Mouse (Mus musculus) ES-E14 (cell line): ENCODE measurements around the gene Alpl. TPM values are rescaled to one million over a fixed set of nuclear protein-coding genes. Genes with fewer than 3 reads are reported as not detected.

ENCODE experiments used
- DNase-seq: peaks from one replicate; pipeline ENCODE4 v3.0.0-alpha.2; 2013; ENCODE audit warnings: low read depth, low spot score
- H3K27ac ChIP-seq: 2 replicates; pipeline ENCODE4 v1.5.1; 2012; ENCODE audit warnings: low read depth, mild to moderate bottlenecking, low read length, moderate library complexity, mixed read lengths; ENCODE audit not compliant: poor library complexity, insufficient read depth, severe bottlenecking
- H3K36me3 ChIP-seq: 2 replicates; pipeline ENCODE4 v1.6.1; 2012; ENCODE audit warnings: mild to moderate bottlenecking, low read length, moderate library complexity, mixed read lengths; ENCODE audit not compliant: control insufficient read depth, poor library complexity, insufficient read depth, severe bottlenecking
- H3K4me1 ChIP-seq, 2 experiments: fragments of 150-350 bp in 1 of 2; sonication (generic) in 1 of 2; 2 replicates each; pipeline ENCODE4 v1.6.1; 2012; ENCODE audit warnings: low read length in 2 of 2, mild to moderate bottlenecking in 1 of 2, mixed read lengths in 1 of 2; ENCODE audit not compliant: control insufficient read depth in 2 of 2, insufficient read depth in 2 of 2, poor library complexity in 1 of 2
- H3K4me3 ChIP-seq, 2 experiments: fragments of 150-350 bp in 1 of 2; sonication (generic) in 1 of 2; 2 replicates each; pipeline ENCODE4 v1.5.1; 2012; ENCODE audit warnings: low read length in 2 of 2, low read depth in 1 of 2, mild to moderate bottlenecking in 1 of 2, mixed read lengths in 1 of 2; ENCODE audit not compliant: insufficient read depth in 1 of 2, poor library complexity in 1 of 2, severe bottlenecking in 1 of 2
- H3K9ac ChIP-seq: 2 replicates; pipeline ENCODE4 v1.6.1; 2012; ENCODE audit warnings: low read depth, mild to moderate bottlenecking, low read length, mixed read lengths; ENCODE audit not compliant: poor library complexity, insufficient read depth, severe bottlenecking
- H3K9me3 ChIP-seq: fragments of 150-350 bp; sonication (generic); 2 replicates; pipeline ENCODE4 v1.6.1; 2012; ENCODE audit warnings: low read depth, mild to moderate bottlenecking, low read length; ENCODE audit not compliant: control insufficient read depth, insufficient read depth
- CHD2 ChIP-seq: IDR thresholded peaks from 2 replicates; pipeline ENCODE4 v1.6.1; 2014; ENCODE audit warnings: mild to moderate bottlenecking, low read depth, low read length, inconsistent platforms
- HCFC1 ChIP-seq: IDR thresholded peaks from 2 replicates; pipeline ENCODE4 v1.6.1; 2012; ENCODE audit warnings: low read length, inconsistent platforms, borderline replicate concordance; ENCODE audit not compliant: insufficient read depth
- MAFK ChIP-seq: IDR thresholded peaks from 2 replicates; pipeline ENCODE4 v1.6.1; 2014; ENCODE audit warnings: mild to moderate bottlenecking, low read depth, low read length, inconsistent platforms; ENCODE audit not compliant: insufficient read depth
- ZC3H11A ChIP-seq: IDR thresholded peaks from 2 replicates; pipeline ENCODE4 v1.6.1; 2012; ENCODE audit warnings: low read depth, mild to moderate bottlenecking, inconsistent platforms, low read length, borderline replicate concordance
- ZNF384 ChIP-seq: IDR thresholded peaks from 2 replicates; pipeline ENCODE4 v1.6.1; 2012; ENCODE audit warnings: low read depth, low read length, inconsistent platforms
- in situ Hi-C, 2 experiments: fragments of 600-800 bp; cut with MboI; formaldehyde crosslinking; loops; one replicate each; pipeline ENCODE4 v1.15.1; 2025; ENCODE audit warnings: low sequenced_read_pairs in 2 of 2, inconsistent platforms in 1 of 2; ENCODE audit not compliant: unreplicated experiment in 2 of 2
- total RNA-seq: library from RNA; depleted of rRNA; stranded (reverse); fragments of 300-350 nt; gene quantifications from 2 replicates; pipeline ENCODE4 v1.2.3, GENCODE M21; 2012

The Alpl gene
- total RNA-seq, 1 experiment = 234 TPM

- H3K9me3 ChIP-seq = no peaks in the 10 kb centered on the region
- H3K4me1 ChIP-seq = peaks cover 8 to 34% of the 10 kb centered on the region in 2 experiments
- H3K9ac ChIP-seq = no peak overlapping the region
- peak overlapping the region; percentile 72; the same call in 1 of the 2 replicates for H3K27ac ChIP-seq
- no peak overlapping the region for H3K4me3 ChIP-seq
- TF ChIP-seq ZNF384 (no peak), CHD2 (no peak), HCFC1 (no peak), MAFK (no peak)
- in situ Hi-C loops = no loop called here
- DNase-seq = no peak
- H3K36me3 ChIP-seq = peaks cover 7% of the 10 kb centered on the region; the same call in 1 of the 2 replicates
These were observed 4.7 kb downstream of the Alpl start for GRCm38 (mm10) chr4:137791440-137791839.

DNA sequence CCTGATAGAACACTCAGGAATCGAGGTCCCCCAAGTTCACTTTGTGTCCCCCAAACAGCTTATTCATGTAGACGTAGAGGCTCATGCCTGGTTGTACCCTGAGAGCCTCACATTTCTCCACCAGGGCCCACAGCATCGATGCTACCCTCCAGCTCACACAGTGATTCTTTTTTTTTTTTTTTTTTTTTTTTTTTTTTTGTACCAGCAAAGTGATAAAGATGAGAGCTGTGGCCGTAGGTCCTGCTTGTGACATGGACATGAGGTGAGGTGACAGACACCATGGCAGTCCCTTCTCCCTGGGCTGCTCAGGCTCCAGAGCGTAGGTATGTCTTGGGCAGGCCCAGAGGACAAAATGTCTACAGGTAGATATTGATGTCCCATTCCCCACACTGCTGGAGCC lies 5.2 kb downstream of the Alpl start:
- peaks cover 8 to 34% of the 10 kb centered on the region in 2 experiments for H3K4me1 ChIP-seq
- H3K36me3 ChIP-seq = peaks cover 7% of the 10 kb centered on the region; the same call in 1 of the 2 replicates
- no peak overlapping the region for H3K9ac ChIP-seq
- DNase-seq = no peak
- no peaks in the 10 kb centered on the region for H3K9me3 ChIP-seq
- in situ Hi-C loops = no loop called here
- peak overlapping the region; percentile 36; the same call in 1 of the 2 replicates for H3K27ac ChIP-seq
- no peak overlapping the region for H3K4me3 ChIP-seq
- no peak for TF ChIP-seq CHD2
- TF ChIP-seq MAFK = no peak
- TF ChIP-seq ZC3H11A = no peak
- peak; percentile 56 for TF ChIP-seq ZNF384
- no peak for TF ChIP-seq HCFC1

GRCm38 (mm10) chr4:137788511-137789049 lies 7.6 kb downstream of the Alpl start:
- no peak for DNase-seq
- H3K27ac ChIP-seq = peak overlapping the region; percentile 38; the same call in 1 of the 2 replicates
- peaks cover 13 to 40% of the 10 kb centered on the region in 2 experiments for H3K4me1 ChIP-seq
- H3K36me3 ChIP-seq = 0 out of 2 replicates have a peak, but pooled peaks cover 4% of the 10 kb centered on the region
- in situ Hi-C loops = no loop called here
- no peak overlapping the region for H3K9ac ChIP-seq
- H3K9me3 ChIP-seq = no peaks in the 10 kb centered on the region
- H3K4me3 ChIP-seq = no peak overlapping the region
- TF ChIP-seq CHD2 (no peak), ZC3H11A (no peak), ZNF384 (no peak), HCFC1 (no peak), MAFK (no peak)

- peaks cover 13 to 44% of the 10 kb centered on the region in 2 experiments for H3K4me1 ChIP-seq
- H3K4me3 ChIP-seq = peak overlapping the region; percentile 43 to 60
- in situ Hi-C loops = no loop called here
- no peak for DNase-seq
- H3K36me3 ChIP-seq = peaks cover 7% of the 10 kb centered on the region
- no peaks in the 10 kb centered on the region for H3K9me3 ChIP-seq
- peak overlapping the region; percentile 36; the same call in 1 of the 2 replicates for H3K27ac ChIP-seq
- peak overlapping the region; percentile 50; the same call in 1 of the 2 replicates for H3K9ac ChIP-seq
- TF ChIP-seq MAFK (no peak), ZNF384 (peak; percentile 95)
These were observed 8.4 kb downstream of the Alpl start for GRCm38 (mm10) chr4:137787589-137788289.

GRCm38 (mm10) chr4:137786488-137786887 lies 9.7 kb downstream of the Alpl start:
- H3K4me1 ChIP-seq = peaks cover 13 to 39% of the 10 kb centered on the region in 2 experiments
- no peak overlapping the region for H3K4me3 ChIP-seq
- H3K36me3 ChIP-seq = peaks cover 9% of the 10 kb centered on the region
- DNase-seq = no peak
- H3K9ac ChIP-seq = no peak overlapping the region
- no peak overlapping the region for H3K27ac ChIP-seq
- TF ChIP-seq MAFK (no peak), ZNF384 (no peak), HCFC1 (no peak)
- in situ Hi-C loops = no loop called here
- no peaks in the 10 kb centered on the region for H3K9me3 ChIP-seq
